Mouse (Mus musculus) heart, embryonic 16.5 days (tissue): ENCODE results near the gene Zfp296. TPM values are rescaled to one million over a fixed set of nuclear protein-coding genes. Genes with fewer than 3 reads are reported as not detected.

Experiments
- ATAC-seq: fragments of 200-750 bp; cut with Nextera tagmentation; replicated peaks from 2 replicates; pipeline ENCODE4 v1.8.0; 2017; ENCODE audit warnings: moderate number of reproducible peaks; ENCODE audit not compliant: insufficient read depth, low FRiP score; ENCODE audit errors: extremely low read depth
- H3K27ac ChIP-seq: fragments of 300-500 bp; sonication (generic); 2 replicates; pipeline ENCODE4 v1.5.1; 2014; ENCODE audit warnings: mild to moderate bottlenecking, low read length, control low read depth, moderate library complexity
- H3K27me3 ChIP-seq: fragments of 300-500 bp; sonication (generic); 2 replicates; pipeline ENCODE4 v1.6.1; 2014; ENCODE audit warnings: low read length, mixed read lengths; ENCODE audit not compliant: control insufficient read depth, insufficient read depth
- H3K36me3 ChIP-seq: fragments of 300-500 bp; sonication (generic); 2 replicates; pipeline ENCODE4 v1.6.1; 2014; ENCODE audit not compliant: control insufficient read depth, insufficient read depth
- H3K4me1 ChIP-seq: fragments of 300-500 bp; sonication (generic); 2 replicates; pipeline ENCODE4 v1.6.1; 2014; ENCODE audit warnings: low read length, mixed read lengths; ENCODE audit not compliant: control insufficient read depth, insufficient read depth
- H3K4me2 ChIP-seq: fragments of 300-500 bp; sonication (generic); 2 replicates; pipeline ENCODE4 v1.6.1; 2014; ENCODE audit warnings: low read depth, mild to moderate bottlenecking, control low read depth, low read length
- H3K4me3 ChIP-seq: fragments of 300-500 bp; sonication (generic); 2 replicates; pipeline ENCODE4 v1.5.1; 2014; ENCODE audit warnings: mild to moderate bottlenecking, control low read depth, low read length
- H3K9ac ChIP-seq: fragments of 300-500 bp; sonication (generic); 2 replicates; pipeline ENCODE4 v1.6.1; 2014; ENCODE audit warnings: low read length, control low read depth
- H3K9me3 ChIP-seq: fragments of 300-500 bp; sonication (generic); replicated peaks from 2 replicates; pipeline ENCODE4 v1.6.1; 2016; ENCODE audit warnings: low read length; ENCODE audit not compliant: control insufficient read depth
- WGBS: fragments of 180-500 bp; shearing (Covaris S2); extraction: QIAGEN DNeasy Blood & Tissue Kit; methylation state at CpG from one replicate; pipeline ENCODE4 v1.1.7; 2014; 5-methylcytosine and 5-hydroxymethylcytosine counted together
- polyA plus RNA-seq: library from polyadenylated mRNA; unstranded; fragments of >200 nt; fragmentation: Nextera tagmentation; extraction: Ambion mirVana; gene quantifications from 2 replicates; pipeline ENCODE4 v1.2.1, GENCODE M21; 2015

The Zfp296 gene
- polyA plus RNA-seq, 1 experiment from 2014 or later: 0.66 TPM

DNA sequence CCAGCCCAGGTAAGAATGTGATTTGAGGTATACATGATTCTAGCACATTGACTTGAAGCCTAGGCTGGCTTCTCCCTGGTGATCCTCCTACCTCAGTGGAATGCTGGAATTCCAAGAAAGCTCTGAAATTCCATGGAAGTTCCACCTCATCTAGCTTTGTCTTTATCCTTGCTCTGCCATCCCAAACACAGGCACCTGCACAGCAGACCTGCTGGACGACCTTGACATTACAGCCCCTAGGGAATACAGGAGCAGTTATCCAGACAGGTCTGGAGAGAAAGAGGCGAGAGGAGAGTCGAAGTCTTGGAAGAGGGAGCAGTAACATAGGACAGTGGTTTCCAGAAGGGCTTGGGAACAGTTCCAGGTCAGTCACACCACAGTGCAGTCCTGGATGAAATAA lies 7.4 kb upstream of the Zfp296 start:
- ATAC-seq: no peak
- 71% methylated on average over 3 of the region's 3 CpGs for WGBS

DNA sequence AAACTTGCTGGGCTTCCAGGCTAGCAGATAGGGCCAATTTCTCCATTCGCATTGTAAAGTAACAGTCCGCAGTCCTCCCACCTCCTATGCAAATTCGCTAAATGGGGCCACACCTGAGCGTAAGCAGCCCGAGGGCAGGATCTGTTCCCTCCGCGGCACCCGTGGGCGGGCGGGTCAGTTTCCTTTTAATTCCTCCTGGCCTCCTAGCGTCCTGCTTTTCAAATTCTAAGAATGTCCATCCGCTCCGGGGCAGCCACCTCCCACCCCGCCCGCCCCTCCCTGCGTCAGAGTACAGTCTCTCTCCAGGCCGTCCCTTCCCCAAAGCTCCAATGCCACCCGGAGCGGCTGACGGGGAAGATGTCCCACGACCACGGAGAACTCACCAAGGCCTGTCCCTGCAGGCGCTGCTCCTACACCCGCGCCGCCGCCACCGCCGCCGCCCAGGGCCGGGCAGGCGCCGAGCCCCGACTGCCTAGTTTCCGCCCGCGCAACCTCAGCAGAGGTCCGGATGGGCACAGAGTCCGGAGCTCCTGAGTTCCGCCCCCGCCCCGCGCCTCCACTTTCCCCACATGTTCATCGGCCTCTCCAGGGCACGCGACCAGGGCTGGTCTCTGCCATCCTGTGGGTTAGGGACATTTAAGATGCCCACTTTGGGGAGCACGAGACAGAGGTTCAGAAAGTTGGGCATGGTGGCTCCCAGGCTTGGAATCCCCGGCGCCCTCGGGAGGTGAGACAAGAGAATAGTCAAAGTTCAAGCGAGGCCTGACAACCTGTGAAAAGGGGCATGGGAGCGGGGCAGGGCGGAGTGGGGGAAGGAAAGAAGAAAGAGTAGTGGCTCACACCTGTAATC lies 3.9 kb upstream of the Zfp296 start:
- peaks cover 6% of the 10 kb centered on the region for H3K36me3 ChIP-seq
- under 1% methylated on average over 51 of the region's 53 CpGs for WGBS
- ATAC-seq: peak; percentile 83
- H3K27ac ChIP-seq: peak overlapping the region; percentile 95
- peaks cover 16% of the 10 kb centered on the region for H3K27me3 ChIP-seq
- H3K4me1 ChIP-seq: peaks cover 25% of the 10 kb centered on the region
- H3K4me3 ChIP-seq: peak overlapping the region; percentile 76
- H3K9ac ChIP-seq: peak overlapping the region; percentile 91
- H3K9me3 ChIP-seq: no peaks in the 10 kb centered on the region
- H3K4me2 ChIP-seq: peak overlapping the region; percentile 94

More for the DNA sequence above, 7.4 kb upstream of the Zfp296 start:
- no peak overlapping the region for H3K9ac ChIP-seq
- no peaks in the 10 kb centered on the region for H3K27me3 ChIP-seq
- H3K9me3 ChIP-seq: no peaks in the 10 kb centered on the region
- H3K4me3 ChIP-seq: no peak overlapping the region
- H3K4me1 ChIP-seq: peaks cover 13% of the 10 kb centered on the region
- peaks cover 15% of the 10 kb centered on the region for H3K36me3 ChIP-seq
- H3K27ac ChIP-seq: no peak overlapping the region
- H3K4me2 ChIP-seq: no peak overlapping the region

DNA sequence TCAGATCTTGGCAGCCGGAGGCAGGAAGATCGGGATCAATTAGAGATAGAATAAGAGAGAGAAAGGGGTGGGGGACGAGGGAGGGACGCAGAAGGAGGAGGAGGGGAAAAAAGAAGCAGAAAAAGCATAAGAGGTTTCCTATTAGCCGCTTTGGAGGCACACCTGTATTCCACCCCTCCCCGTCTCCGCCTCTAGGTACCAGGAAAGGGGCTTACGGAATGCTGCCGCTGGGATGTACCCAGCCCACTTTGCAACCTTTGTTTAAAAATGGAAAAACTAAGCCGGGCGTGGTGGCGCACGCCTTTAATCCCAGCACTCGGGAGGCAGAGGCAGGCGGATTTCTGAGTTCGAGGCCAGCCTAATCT lies 3.3 kb upstream of the Zfp296 start:
- Histone ChIP-seq H3K27me3 (peaks cover 21% of the 10 kb centered on the region), H3K4me2 (peak overlapping the region; percentile 94), H3K27ac (peak overlapping the region; percentile 95), H3K9me3 (no peaks in the 10 kb centered on the region), H3K9ac (peak overlapping the region; percentile 91), H3K36me3 (peaks cover 6% of the 10 kb centered on the region), H3K4me1 (peaks cover 25% of the 10 kb centered on the region), H3K4me3 (peak overlapping the region; percentile 76)
- no peak for ATAC-seq
- 21% methylated on average over 16 of the region's 16 CpGs for WGBS

DNA sequence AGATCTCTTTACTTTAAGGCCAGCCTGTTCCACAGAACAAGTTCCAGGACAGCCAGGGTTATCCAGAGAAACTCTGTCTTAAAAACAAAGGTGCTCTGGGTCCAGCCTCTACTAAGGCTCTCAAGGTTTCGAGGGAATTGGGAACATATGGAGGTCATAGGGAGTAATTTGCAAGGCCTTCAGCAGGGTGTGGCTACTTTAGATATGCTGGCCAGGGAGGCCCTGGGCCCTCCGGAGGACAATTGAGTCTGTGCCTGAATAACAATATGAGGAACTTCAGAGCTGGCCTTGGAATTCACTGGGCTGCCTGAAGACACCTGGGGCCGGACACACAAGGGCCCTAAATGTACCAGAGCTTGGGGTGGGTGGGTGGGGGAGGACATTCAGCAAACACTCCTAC lies 1.5 kb upstream of the Zfp296 start:
- no peak for ATAC-seq

DNA sequence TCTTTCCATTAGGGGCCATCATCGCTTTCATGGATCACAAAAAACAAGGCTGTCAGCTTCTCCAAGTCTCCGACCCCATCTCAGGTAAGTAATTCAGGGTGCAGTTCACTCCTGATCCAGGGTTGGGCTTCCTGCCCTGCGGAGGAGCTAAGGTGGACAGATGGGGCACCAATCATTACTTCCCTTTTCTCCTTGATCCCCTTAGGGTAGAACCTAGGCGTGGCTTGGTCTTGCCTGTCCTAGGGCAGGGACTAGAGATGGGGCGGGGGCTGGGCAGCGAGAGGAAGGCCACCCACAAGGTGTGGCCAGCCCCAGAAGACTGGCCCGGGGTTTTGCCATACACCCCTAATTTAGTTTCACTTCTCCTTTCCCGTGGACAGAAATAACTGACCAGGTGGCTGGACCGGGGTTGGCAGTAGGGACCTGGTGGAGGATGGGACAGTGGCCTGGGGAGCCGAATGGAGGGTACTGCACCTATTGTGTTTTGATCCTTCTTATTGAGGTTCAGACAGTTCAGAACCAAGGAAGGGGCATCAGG lies 859 bp downstream of the Zfp296 start:
- no peaks in the 10 kb centered on the region for H3K9me3 ChIP-seq
- peaks cover 14% of the 10 kb centered on the region for H3K36me3 ChIP-seq
- peaks cover 15% of the 10 kb centered on the region for H3K4me1 ChIP-seq
- H3K9ac ChIP-seq: peak overlapping the region; percentile 54
- H3K27ac ChIP-seq: no peak overlapping the region
- 16% methylated on average over 10 of the region's 10 CpGs for WGBS
- H3K27me3 ChIP-seq: peaks cover 24% of the 10 kb centered on the region
- no peak for ATAC-seq
- H3K4me2 ChIP-seq: peak overlapping the region; percentile 85
- peak overlapping the region; percentile 56 for H3K4me3 ChIP-seq

More for the DNA sequence above, 1.5 kb upstream of the Zfp296 start:
- Histone ChIP-seq H3K27ac (no peak overlapping the region), H3K4me1 (peaks cover 25% of the 10 kb centered on the region), H3K9ac (no peak overlapping the region), H3K27me3 (peaks cover 24% of the 10 kb centered on the region), H3K4me3 (no peak overlapping the region), H3K36me3 (no peaks in the 10 kb centered on the region), H3K4me2 (no peak overlapping the region), H3K9me3 (no peaks in the 10 kb centered on the region)
- WGBS: 62% methylated on average over 3 of the region's 3 CpGs

DNA sequence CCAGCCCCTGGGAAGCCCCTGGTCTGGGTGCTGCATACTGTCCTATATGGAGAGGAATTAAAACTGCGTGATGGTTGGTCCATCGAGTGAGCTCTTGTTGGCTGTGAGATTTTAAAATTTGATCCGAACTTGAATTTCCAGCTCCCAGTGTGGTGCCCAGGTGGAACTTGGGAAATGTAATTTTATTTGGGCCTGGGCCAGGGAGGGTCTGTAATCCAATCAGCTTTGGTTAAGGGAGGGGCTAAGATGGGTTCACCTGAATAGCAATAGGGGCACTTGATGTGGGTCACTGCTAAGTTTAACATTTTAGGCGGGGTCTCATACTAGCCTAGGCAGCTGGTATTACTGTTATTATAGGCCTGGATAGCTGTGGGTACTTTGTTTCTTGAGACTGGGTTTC lies 1.3 kb downstream of the Zfp296 start:
- Histone ChIP-seq H3K4me3 (no peak overlapping the region), H3K4me1 (peaks cover 15% of the 10 kb centered on the region), H3K9ac (no peak overlapping the region), H3K27ac (no peak overlapping the region), H3K9me3 (no peaks in the 10 kb centered on the region), H3K27me3 (peaks cover 24% of the 10 kb centered on the region), H3K4me2 (no peak overlapping the region), H3K36me3 (peaks cover 19% of the 10 kb centered on the region)
- 0 out of 2 replicates have a peak, but pooled peaks have one; percentile 4 for ATAC-seq
- 60% methylated on average over 4 of the region's 4 CpGs for WGBS

DNA sequence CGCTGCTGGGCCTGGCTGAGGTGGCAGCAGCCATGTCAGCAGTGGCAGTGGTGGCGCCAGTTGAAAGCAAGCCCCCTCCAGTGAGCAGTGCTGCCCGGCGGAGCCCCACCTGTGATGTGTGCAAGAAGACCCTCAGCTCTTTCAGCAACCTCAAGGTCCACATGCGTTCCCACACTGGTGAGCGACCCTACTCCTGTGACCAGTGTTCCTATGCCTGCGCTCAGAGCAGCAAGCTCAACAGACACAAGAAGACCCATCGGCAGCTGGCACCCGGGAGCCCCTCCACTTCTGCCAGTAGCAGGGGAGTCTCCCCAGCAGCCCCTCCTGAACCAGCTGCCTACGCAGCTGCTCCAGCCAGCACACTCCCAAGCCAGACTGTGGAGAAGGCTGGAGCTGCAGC lies 2.7 kb downstream of the Zfp296 start:
- Histone ChIP-seq H3K27ac (no peak overlapping the region), H3K36me3 (peaks cover 32% of the 10 kb centered on the region), H3K9ac (no peak overlapping the region), H3K9me3 (no peaks in the 10 kb centered on the region), H3K4me3 (no peak overlapping the region), H3K27me3 (peaks cover 24% of the 10 kb centered on the region), H3K4me2 (no peak overlapping the region), H3K4me1 (peaks cover 12% of the 10 kb centered on the region)
- ATAC-seq: no peak
- WGBS: 86% methylated on average over 10 of the region's 10 CpGs

DNA sequence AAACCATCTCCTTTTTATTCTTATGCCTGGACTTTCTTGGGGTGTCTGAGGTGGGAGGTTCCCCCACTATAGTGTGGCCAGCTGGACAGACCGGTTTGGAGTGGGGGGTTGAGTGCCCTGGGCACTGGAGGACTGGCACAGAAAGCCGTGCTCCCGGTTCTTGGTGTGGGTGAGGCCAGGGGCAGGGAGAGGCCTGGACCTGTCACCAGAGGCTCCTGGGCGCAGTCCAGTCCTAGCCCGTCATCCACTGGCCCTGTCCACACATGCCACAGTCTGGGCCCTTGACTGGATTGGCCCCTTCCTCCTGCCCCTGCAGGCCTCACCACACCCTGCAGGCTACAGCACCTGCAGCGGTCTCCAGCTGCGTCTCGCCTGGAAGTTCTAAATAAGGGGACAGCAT lies 3.5 kb downstream of the Zfp296 start:
- Histone ChIP-seq H3K9me3 (no peaks in the 10 kb centered on the region), H3K4me3 (no peak overlapping the region), H3K27me3 (peaks cover 24% of the 10 kb centered on the region), H3K9ac (no peak overlapping the region), H3K4me1 (peaks cover 12% of the 10 kb centered on the region), H3K36me3 (peaks cover 39% of the 10 kb centered on the region), H3K4me2 (no peak overlapping the region), H3K27ac (no peak overlapping the region)
- no peak for ATAC-seq
- 83% methylated on average over 8 of the region's 8 CpGs for WGBS

DNA sequence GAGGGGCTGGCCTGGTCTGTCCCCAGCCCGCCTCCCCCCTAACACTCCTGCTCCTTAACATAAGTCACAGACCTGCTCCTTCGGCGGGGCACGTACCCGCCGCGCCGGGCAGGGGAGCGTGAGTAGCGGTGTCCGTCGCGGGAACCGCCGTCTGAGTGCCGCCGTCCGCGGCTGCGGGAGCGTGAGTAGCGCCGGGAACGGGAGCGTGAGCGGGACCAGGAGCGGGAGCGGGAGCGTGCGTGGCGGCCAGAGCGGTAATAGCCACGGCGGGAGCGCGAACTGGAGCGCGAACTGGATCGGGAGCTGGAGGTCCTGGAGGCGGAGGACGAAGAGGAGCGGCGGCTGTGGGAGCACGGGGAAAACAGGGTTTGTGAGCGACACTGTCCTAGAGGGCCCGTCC lies 9.2 kb downstream of the Zfp296 start:
- Histone ChIP-seq H3K27ac (no peak overlapping the region), H3K4me2 (no peak overlapping the region), H3K9me3 (no peaks in the 10 kb centered on the region), H3K36me3 (peaks cover 82% of the 10 kb centered on the region), H3K4me1 (peaks cover 2% of the 10 kb centered on the region; the same call in 1 of the 2 replicates), H3K4me3 (no peak overlapping the region), H3K9ac (no peak overlapping the region), H3K27me3 (no peaks in the 10 kb centered on the region)
- WGBS: 75% methylated on average over 46 of the region's 46 CpGs
- no peak for ATAC-seq
